Mouse (Mus musculus): ENCODE measurements around the gene Zbtb32.

GRCm38 (mm10) chr7:30594510-30595024 lies 4.1 kb downstream of the Zbtb32 start:
- TF ChIP-seq POLR2A (IDR thresholded peaks at IDR 0.05; ENCODE audit: borderline replicate concordance, insufficient read depth, low read length) (no peak), CTCF (IDR thresholded peaks at IDR 0.05; ENCODE audit: borderline replicate concordance, insufficient read depth, low read depth, low read length) (no peak)

Data from cerebellum, adult 2 months (tissue).